Mouse (Mus musculus) induced T-regulatory cell, adult 2 months (primary cell): Measurements from ENCODE around the gene Paf1.

Experiments used
- DNase-seq: peaks from one replicate; pipeline ENCODE4 v3.0.0-alpha.2; 2012; ENCODE audit warnings: low read depth

Paf1 gene

DNA sequence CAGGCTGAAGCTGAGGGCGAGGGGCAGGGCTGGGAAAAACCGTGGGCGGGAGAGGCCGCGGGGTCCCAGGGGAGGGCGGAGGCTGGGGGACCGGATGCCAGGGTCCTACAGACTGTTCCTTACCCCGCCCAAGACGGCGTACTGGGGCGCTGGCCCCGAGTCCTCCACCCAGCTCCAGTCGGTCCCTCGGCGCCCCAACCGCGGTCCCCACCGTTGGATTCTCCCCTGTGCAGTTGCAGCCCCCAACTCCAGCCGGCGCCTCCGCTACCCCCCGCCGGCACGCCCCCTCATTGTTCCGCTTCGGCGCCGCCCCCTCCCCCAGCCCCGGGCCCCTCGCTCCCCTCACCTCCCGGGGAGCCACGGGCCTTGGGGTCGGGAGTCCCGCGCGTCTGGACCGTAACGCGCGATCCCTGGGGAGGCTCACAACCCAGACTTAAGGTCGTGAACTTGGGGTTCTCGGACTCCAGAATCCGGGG lies 21.2 kb upstream of the Paf1 start:
- DNase-seq: peak; percentile 67

DNA sequence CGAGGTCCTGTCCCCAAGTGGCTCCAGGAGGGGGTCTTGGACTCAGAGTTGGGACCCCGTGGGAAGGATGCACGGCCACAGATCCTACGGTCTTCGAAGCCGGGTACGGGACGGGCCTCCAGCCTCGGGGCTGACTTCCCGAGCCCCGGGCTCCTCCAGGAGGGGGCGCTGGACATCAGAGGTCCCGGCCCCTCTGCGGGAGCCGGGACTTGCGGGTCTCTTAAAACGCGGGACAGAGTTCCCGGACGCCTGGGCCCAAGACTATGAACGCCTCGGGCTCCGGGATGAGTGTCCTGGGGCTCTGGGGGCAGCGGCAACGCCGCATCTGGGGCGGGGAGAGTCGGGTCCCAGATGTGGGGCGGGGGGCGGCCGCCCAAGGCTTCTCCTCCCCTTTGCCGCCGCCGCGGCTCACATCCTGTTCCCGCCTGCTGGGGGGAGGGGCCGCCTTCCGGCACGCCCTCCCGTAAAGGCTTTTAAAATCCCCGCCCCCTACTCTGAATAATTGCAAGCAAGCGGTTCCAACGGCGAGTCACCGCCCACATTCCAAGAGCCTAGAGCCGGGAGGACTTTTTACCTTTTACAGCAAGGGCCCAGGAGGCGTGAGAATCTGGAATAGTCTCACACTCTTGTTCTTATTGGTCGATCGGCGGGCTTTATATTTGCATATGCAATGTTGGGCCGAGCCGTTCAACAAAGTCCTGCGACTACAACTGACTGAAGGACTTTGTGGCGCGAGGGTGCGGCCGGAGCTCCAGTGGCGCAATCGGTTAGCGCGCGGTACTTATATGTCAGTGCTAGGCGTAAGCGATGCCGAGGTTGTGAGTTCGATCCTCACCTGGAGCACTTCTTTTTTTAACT lies 20.3 kb upstream of the Paf1 start, which contains the start of gene Plekhg2:
Gene Plekhg2, minus strand, starts transcription at position 349 of the 858 bp plus-strand sequence.
- DNase-seq: peak; percentile 99

DNA sequence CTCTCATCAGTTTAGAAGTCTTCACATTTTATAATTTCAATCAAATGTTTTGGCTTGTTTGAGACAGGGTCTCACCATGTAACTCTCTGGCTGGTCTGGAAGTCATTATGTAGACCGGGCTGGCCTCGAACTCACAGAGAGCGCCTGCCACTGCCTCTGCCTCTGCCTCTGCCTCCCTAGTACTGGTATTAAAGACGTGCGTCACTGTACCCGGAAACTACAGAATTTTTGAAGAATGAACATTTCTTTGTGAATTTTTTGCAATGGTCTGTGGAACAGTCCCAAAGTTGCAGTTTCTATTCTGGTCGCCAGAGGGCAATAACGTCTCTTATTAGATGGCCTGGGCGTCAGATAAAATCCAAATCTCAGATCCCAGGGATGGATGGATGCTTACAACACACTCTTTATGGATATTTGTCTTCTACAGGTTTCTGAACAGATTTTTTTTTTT lies 19.6 kb upstream of the Paf1 start:
- peak; percentile 98 for DNase-seq

- DNase-seq: peak; percentile 75
These were observed 18.8 kb upstream of the Paf1 start for GRCm38 (mm10) chr7:28373891-28374495.

DNA sequence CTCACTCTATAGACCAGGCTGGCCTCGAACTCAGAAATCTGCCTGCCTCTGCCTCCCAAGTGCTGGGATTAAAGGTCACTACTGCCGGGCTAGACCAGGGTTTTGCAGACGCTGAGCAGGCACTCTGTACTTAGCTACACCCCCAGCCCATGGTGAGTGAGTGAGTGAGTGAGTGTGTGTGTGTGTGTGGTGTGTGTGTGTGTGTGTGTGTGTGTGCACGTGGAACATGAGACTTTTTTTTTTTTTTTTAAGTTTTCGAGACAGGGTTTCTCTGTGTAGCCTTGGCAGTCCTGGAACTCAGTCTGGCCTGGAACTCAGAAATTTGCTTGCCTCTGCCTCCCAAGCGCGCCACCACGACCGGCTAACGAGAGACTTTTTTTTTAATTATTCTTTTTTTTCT lies 18.1 kb upstream of the Paf1 start:
- DNase-seq: peak; percentile 72

GRCm38 (mm10) chr7:28375176-28375921 lies 17.4 kb upstream of the Paf1 start:
- peak; percentile 97 for DNase-seq

DNA sequence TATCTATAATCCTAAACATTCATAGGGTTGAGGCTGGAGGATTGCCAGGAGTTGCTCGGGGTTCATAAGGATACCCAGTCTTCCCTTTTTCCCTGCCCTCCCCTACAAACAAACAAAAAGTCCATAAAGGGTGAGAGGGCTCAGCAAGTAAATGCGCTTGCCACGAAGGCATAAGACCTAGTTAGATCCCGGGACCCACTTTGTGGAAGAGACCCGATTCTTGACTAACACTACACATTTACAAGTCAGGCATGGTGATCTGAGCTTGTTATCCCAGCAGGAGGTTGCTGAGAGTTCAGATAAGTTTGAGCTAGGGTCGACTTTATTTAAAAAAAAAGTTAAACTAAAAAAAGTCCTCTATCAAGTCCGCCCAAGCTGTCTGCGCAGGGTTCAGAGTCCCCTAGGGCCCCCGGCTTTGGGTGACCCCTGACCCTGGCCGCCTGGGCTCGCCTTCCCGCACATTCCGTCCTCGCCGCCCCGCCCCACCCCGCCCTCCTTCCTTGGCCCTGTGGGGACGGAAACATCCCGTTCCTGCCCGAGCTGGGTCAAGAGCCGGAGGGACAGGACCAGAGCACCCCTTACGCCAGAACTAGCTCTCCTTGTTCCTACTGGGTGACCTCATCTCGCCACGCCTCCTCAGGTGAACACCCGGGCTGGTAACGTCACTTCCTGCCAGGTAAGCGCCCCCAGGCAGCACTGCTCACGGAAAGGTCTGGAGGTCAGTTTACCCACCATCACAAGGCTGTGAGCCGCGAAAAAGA lies 16.6 kb upstream of the Paf1 start:
- DNase-seq: peak; percentile 93

- peak; percentile 75 for DNase-seq
These were observed 15.3 kb upstream of the Paf1 start for GRCm38 (mm10) chr7:28377190-28378065.

- peak; percentile 82 for DNase-seq
These were observed 14.6 kb upstream of the Paf1 start for GRCm38 (mm10) chr7:28378066-28378690.

GRCm38 (mm10) chr7:28378769-28379651 lies 13.7 kb upstream of the Paf1 start:
- DNase-seq: peak; percentile 98

DNA sequence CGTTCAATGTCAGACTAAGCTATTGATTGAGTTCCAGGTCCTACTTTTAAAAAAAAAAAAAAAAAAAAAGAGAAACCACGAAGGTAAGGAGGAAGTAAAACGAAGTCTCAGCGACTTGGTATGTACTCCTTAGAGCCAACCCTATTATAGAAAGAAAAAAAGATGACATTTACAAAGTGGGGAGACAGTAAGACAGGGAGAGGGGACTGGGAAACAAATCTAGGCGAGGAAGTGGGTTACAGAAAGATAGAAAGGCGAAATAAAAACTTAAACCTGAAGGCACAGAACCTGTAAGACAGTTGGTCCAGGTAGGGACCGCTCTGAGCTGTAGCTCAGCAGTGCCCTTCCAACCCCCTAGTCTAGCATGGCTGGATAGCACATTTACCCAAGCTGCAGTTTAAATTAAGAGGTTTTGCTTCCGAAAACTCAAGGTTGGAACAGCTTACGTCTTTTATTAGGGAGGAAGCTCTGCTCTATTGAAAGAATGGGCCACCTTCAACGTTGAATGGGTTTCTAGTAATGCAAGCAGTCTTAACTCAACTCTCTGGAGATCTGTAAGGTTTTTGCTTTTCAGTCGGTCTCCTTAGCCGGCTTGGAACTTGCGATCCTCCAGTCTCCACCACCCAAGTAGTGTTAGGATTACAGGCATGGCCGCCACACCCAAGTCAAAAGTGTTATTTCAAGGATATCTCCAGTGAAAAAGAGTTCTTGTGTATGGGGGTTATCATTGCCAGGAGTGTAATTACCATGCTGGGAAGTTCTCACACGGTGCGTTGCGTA lies 12.3 kb upstream of the Paf1 start, which contains the start of gene Zfp36:
Gene Zfp36, minus strand, starts transcription at position 17 of the 780 bp plus-strand sequence.
- DNase-seq: peak; percentile 73

DNA sequence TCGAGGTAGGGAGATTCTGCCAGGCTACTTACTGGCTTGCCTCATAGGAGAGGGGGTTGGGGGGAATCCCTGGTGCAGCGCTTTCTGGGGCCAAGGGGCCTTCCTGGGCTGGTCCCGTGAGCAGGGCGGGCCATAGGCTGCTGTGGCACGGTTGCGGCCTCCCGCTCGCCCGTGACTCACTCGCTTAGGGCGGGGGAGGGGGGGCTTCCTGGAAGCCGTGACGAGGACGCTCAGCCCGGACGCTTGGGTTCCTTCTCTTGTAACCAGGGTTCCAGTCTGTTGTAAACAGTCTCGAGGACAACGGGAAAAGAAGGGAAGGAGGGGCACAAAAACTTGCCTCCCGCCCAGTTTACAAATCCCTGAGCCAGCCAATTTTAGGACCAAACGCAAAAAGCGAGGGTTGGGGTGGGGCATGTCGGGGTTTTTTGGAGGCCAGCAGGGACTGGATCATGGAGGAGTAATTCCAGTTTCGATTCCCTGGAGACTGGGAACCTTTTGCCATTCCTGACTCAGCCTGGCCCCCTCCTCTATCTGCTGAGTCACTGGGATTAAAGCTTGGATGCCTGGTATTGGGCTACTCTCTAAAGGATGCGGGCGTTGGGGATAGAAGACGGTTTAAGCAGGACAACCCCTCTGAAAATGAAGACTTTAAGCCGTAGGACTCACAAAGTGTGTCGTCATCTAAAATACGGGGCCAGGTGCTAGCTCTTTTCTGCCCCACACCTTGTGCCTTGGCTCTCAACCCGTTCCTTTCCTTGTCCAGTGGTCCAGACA lies 11.5 kb upstream of the Paf1 start:
- DNase-seq: peak; percentile 98

GRCm38 (mm10) chr7:28381938-28382337 lies 10.8 kb upstream of the Paf1 start:
- DNase-seq: peak; percentile 97

DNA sequence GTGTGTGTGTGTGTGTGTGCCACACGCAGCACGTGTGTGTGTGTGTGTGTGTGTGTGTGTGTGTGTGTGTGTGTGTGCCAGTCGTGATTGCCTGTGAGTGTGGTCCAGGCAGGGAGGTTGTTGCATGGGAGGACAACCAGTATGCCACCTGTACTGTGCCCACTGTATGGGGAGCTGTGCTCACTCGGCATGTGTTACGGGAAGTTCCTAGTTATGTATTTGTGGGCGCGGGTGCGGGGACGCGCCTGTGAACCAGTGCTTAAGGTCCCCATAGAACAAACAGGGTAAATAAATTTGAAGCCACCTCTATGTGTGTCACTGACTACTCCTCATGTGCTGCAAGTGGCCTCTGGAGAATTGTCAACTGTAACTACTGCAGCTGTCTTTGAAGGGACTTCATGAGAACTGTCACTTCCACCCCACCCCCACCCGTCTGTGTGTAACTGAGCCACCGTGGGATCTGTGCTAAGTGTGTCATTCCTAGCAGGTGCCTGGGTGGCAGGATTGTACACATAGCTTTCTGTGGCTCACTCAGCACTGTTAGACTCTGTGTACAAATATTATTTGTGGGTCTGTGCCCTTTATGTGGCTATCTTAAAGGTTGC lies 10.3 kb upstream of the Paf1 start:
- peak; percentile 94 for DNase-seq

- DNase-seq: peak; percentile 97
These were observed 9.8 kb upstream of the Paf1 start for GRCm38 (mm10) chr7:28382981-28383396.

DNA sequence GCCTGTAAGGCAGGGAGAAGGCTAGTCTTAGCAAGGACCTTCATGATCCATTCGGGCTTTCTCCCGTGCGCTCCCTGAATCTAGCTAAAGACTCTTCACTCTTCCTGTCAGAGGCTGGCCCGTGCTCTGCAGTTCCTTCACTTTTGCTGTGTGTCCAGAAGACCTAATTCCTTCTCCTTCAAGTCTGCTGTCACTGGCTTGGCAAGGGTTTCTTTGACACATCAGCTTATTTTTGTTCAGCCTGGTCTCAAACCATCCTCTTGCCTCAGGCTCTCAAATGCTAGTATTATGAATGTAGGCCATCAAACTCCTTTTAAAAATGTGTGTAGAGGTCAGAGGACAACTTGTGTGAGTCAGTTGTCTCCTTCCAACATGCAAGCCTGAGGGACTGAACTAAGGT lies 9.1 kb upstream of the Paf1 start:
- DNase-seq: no peak

DNA sequence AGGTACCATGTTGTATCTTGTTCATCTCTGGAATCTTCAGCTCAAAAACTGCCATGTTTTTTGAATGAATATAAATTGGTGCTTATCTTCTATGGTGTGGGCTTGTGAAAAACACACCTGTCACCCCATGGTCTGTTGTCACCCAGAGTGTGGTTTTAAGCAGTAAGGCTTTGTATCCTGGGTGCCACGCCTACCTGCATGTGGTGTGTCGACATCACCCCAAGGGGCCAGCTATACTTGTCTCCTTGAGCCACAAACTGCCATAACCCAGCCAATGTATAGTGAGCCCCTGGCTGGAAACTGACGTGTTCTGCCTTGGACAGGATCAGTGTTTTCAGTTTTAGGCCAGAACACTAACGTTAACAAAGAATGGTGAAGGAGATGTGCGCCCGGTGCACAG lies 8.6 kb upstream of the Paf1 start:
- peak; percentile 84 for DNase-seq
